Mouse (Mus musculus) layer of hippocampus, postnatal 36 days (tissue): ENCODE measurements at regions not wholly inside any gene's neighbourhood (a gene's known extent, or its start where the extent isn't known, plus 50 kb on each side); places are given as distances from the start of the nearest gene placed in this dataset.
A peak's percentile ranks its signal among the peaks of the same experiment; 100 is the strongest.

Source experiments
- DNase-seq, 2 experiments: peaks; one replicate each; pipeline ENCODE4 v3.0.0; 2022

DNA sequence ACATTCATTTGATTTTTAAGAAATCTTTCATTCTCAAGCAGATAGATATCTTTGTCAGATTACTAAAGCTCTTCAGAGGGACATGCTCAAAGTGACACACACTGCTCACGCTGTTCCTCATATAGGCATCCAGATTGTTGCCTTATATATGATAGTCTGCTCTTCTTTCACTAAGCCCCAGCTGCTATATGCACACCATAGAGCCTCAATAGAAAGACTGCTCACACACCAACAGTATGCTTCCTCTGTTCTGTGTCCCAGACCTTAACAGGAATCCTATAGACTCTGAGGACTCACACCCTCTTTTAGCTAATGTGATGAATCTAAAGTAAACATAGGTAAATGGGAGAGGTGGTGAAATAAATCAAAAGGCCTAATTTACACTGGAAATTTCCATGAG lies 561.8 kb downstream of the Smarca1 start:
- DNase-seq: no peak

GRCm38 (mm10) chrX:47328817-47329216 lies 564.0 kb downstream of the Smarca1 start:
- no peak for DNase-seq

- no peak for DNase-seq
Measured at GRCm38 (mm10) chrX:47315810-47316209, 577.0 kb downstream of the Smarca1 start.

- DNase-seq: no peak
Measured at GRCm38 (mm10) chrX:47307140-47307539, 585.6 kb downstream of the Smarca1 start.

DNA sequence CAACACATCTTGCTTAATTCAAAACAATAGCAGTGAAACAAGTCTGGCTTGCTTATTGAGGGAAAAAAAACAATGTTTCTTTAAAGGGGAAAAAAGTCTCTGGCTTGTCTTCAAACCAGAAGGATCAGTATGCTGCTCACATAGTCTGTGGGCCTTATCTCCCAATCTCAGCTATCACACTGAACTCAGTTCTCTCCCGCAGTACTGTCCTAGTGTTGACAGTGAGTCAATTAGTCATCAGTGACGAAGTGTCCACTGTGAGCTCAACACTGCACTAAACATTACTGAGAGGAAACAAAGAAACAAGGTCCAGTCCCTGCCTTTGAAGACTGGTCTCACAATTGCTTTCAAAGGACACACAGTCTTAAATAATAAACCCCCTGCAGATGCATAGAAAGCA lies 589.2 kb downstream of the Smarca1 start:
- no peak for DNase-seq

DNA sequence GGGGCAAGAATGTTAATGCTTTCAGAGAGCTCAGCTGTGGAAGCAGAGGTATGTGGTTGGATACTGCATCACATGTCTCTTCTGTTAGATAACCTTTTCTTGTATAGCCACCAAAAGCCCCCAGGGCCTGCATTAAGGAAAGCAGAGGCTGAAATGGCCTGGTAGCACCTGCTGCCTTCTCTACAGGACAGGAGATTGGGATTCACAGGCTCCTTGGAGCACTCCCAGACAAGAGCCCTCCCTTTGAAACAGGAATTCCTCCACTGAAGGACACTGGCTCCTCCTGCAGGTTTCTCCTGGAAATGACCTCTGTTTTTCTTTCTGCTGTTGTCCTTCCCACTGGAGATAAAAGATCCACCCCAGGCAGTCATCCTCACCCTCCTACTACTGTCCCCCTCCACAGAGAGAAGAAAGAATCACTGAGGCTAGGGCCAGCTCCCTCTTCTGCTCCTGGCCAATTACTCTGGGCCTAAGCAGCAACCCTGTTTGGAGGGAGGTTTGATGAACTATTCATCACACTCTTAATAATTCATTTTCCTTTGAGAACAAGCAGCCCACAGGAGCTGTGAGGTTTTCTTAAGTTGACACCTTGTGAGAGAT lies 600.1 kb downstream of the Smarca1 start:
- DNase-seq: peak; percentile 12 to 14
